Mouse (Mus musculus) MEL (cell line): Measurements from ENCODE around the gene Arid5b.

Experiments
- CTCF ChIP-seq, 3 experiments: IDR thresholded peaks in 2 of 3; conservative IDR thresholded peaks in 1 of 3; 2 replicates each; pipeline ENCODE4 v1.5.1; 2011 to 2012; ENCODE audit warnings: low read length in 3 of 3, low read depth in 2 of 3, mild to moderate bottlenecking in 2 of 3, improper control_type of control experiment in 1 of 3, inconsistent platforms in 1 of 3, mixed read lengths in 1 of 3, moderate library complexity in 1 of 3; ENCODE audit not compliant: control insufficient read depth in 1 of 3, insufficient read depth in 1 of 3, poor library complexity in 1 of 3, severe bottlenecking in 1 of 3
- ELF1 ChIP-seq: IDR thresholded peaks from 2 replicates; pipeline ENCODE4 v1.6.1; 2014; ENCODE audit warnings: low read depth, mild to moderate bottlenecking, inconsistent platforms, low read length, improper control_type of control experiment, moderate library complexity
- EP300 ChIP-seq, 2 experiments: IDR thresholded peaks; 2 replicates each; pipeline ENCODE4 v1.6.1; 2011; ENCODE audit warnings: improper control_type of control experiment in 2 of 2, low read length in 2 of 2, low read depth in 1 of 2, mild to moderate bottlenecking in 1 of 2
- ETS1 ChIP-seq: IDR thresholded peaks from 2 replicates; pipeline ENCODE4 v1.6.1; 2012; ENCODE audit warnings: low read depth, mild to moderate bottlenecking, inconsistent platforms, low read length, improper control_type of control experiment, moderate library complexity
- MXI1 ChIP-seq: IDR thresholded peaks from 2 replicates; pipeline ENCODE4 v1.6.1; 2011; ENCODE audit warnings: mild to moderate bottlenecking, low read depth, low read length, improper control_type of control experiment
- POLR2A ChIP-seq, 2 experiments: IDR thresholded peaks; 2 replicates each; pipeline ENCODE4 v1.6.1; 2011 to 2012; ENCODE audit warnings: low read length in 2 of 2, mild to moderate bottlenecking in 2 of 2, control low read depth in 1 of 2, improper control_type of control experiment in 1 of 2, low read depth in 1 of 2, moderate library complexity in 1 of 2; ENCODE audit not compliant: control insufficient read depth in 1 of 2, insufficient read depth in 1 of 2, poor library complexity in 1 of 2
- SMC3 ChIP-seq: IDR thresholded peaks from 2 replicates; pipeline ENCODE4 v1.6.1; 2011; ENCODE audit warnings: low read depth, low read length, improper control_type of control experiment
- TBP ChIP-seq: IDR thresholded peaks from 2 replicates; pipeline ENCODE4 v1.8.0; 2011; ENCODE audit warnings: low read depth, low read length, improper control_type of control experiment
- ZNF384 ChIP-seq: IDR thresholded peaks from 2 replicates; pipeline ENCODE4 v1.6.1; 2012; ENCODE audit warnings: low read depth, mild to moderate bottlenecking, inconsistent platforms, low read length, improper control_type of control experiment

GRCm38 (mm10) chr10:68301013-68301412 is 22.5 kb upstream of the Arid5b start:
- TF ChIP-seq ELF1: no peak
- TF ChIP-seq ZNF384: no peak
- TF ChIP-seq POLR2A (IDR thresholded peaks at IDR 0.05; ENCODE audit: control insufficient read depth in 1 of 2, insufficient read depth in 1 of 2, low read depth in 1 of 2, low read length in 2 of 2, poor library complexity in 1 of 2): no peak
- TF ChIP-seq CTCF (IDR thresholded peaks at IDR 0.05 in 2 of 3, conservative IDR thresholded peaks at IDR 0.05 in 1 of 3; ENCODE audit: control insufficient read depth in 1 of 3, insufficient read depth in 1 of 3, low read depth in 2 of 3, low read length in 3 of 3, poor library complexity in 1 of 3, severe bottlenecking in 1 of 3): no peak
- no peak for TF ChIP-seq SMC3
- no peak for TF ChIP-seq ETS1
- TF ChIP-seq MXI1: no peak
- no peak for TF ChIP-seq EP300 (IDR thresholded peaks at IDR 0.05; ENCODE audit: low read depth in 1 of 2, low read length in 2 of 2)
- no peak for TF ChIP-seq TBP
